Mouse (Mus musculus): Measurements from ENCODE around the gene B4galt3. TPM values are rescaled to one million over a fixed set of nuclear protein-coding genes. Genes with fewer than 3 reads are reported as not detected.

B4galt3 gene
- polyA plus RNA-seq, 1 experiment from 2014 or later = 74.9 TPM

GRCm38 (mm10) chr1:171257781-171258180 lies 12.3 kb upstream of the B4galt3 start:
- Histone ChIP-seq H3K27me3 (replicated peaks; ENCODE audit: control insufficient read depth, insufficient read depth, low read length) (no peaks in the 10 kb centered on the region), H3K9me3 (replicated peaks; ENCODE audit: control insufficient read depth, low read length) (no peaks in the 10 kb centered on the region), H3K9ac (ENCODE audit: low read length) (no peak overlapping the region), H3K4me1 (ENCODE audit: control insufficient read depth, insufficient read depth, low read length) (peaks cover 8% of the 10 kb centered on the region), H3K4me3 (ENCODE audit: low read depth, low read length) (no peak overlapping the region), H3K4me2 (ENCODE audit: low read length) (no peak overlapping the region), H3K27ac (ENCODE audit: low read depth, low read length) (no peak overlapping the region), H3K36me3 (ENCODE audit: control insufficient read depth, insufficient read depth, low read length) (no peaks in the 10 kb centered on the region)
- ATAC-seq (no peak), DNase-seq (ENCODE audit: low spot score) (no peak)
- 87% methylated on average over 9 of the region's 9 CpGs for WGBS

DNA sequence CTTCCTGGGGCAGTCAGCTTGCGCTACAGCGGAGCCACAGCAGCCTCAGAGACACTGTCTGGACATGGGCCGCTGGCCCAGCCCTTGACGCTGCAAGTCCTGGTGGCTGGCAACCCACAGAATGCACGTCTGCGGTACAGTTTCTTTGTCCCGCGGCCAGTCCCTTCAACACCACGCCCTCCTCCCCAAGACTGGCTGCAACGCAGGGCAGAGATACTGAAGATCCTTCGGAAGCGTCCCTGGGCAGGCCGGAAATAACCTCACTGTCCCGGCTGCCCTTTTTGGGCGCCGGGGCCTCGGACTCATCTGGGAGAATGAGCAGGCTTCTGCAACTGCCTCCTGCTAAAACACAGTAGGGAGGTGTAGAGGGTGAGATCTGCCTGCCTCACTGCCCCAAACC lies 11.2 kb upstream of the B4galt3 start:
- H3K9ac ChIP-seq (ENCODE audit: low read length) = no peak overlapping the region
- 83% methylated on average over 17 of the region's 17 CpGs for WGBS

DNA sequence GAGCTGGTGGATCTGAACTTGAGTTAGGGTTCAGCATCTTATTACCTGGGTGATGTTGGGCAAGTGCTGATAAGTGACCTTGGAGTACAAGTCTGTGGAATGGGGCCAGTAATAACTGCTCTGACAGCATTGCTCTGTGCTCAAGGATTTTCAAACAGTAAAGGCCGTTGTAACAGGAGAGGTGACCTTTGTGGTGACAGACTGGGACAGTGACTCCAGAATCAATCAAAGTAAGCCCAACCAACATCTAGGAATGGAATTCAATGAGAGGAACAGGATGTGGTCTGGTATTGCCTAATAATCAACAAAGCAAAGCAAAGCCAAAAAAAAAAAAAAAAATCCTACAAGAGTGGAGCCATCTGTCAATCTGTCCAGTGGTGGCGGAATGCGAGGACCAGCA lies 9.8 kb upstream of the B4galt3 start:
- DNase-seq (ENCODE audit: low spot score) = no peak

More for the DNA sequence above, 11.2 kb upstream of the B4galt3 start:
- H3K27ac ChIP-seq (ENCODE audit: low read depth, low read length) = no peak overlapping the region
- no peak overlapping the region for H3K4me2 ChIP-seq (ENCODE audit: low read length)
- ATAC-seq (no peak), DNase-seq (ENCODE audit: low spot score) (no peak)
- H3K27me3 ChIP-seq (replicated peaks; ENCODE audit: control insufficient read depth, insufficient read depth, low read length) = no peaks in the 10 kb centered on the region
- H3K4me1 ChIP-seq (ENCODE audit: control insufficient read depth, insufficient read depth, low read length) = peaks cover 10% of the 10 kb centered on the region
- no peak overlapping the region for H3K4me3 ChIP-seq (ENCODE audit: low read depth, low read length)
- no peaks in the 10 kb centered on the region for H3K9me3 ChIP-seq (replicated peaks; ENCODE audit: control insufficient read depth, low read length)
- no peaks in the 10 kb centered on the region for H3K36me3 ChIP-seq (ENCODE audit: control insufficient read depth, insufficient read depth, low read length)

GRCm38 (mm10) chr1:171262594-171263130 lies 7.5 kb upstream of the B4galt3 start:
- Histone ChIP-seq H3K9me3 (replicated peaks; ENCODE audit: control insufficient read depth, low read length) (no peaks in the 10 kb centered on the region), H3K27ac (ENCODE audit: low read depth, low read length) (peak overlapping the region; percentile 84), H3K9ac (ENCODE audit: low read length) (peak overlapping the region; percentile 36; the same call in 1 of the 2 replicates), H3K4me3 (ENCODE audit: low read depth, low read length) (peak overlapping the region; percentile 10), H3K4me1 (ENCODE audit: control insufficient read depth, insufficient read depth, low read length) (peaks cover 10% of the 10 kb centered on the region), H3K4me2 (ENCODE audit: low read length) (peak overlapping the region; percentile 51), H3K36me3 (ENCODE audit: control insufficient read depth, insufficient read depth, low read length) (no peaks in the 10 kb centered on the region), H3K27me3 (replicated peaks; ENCODE audit: control insufficient read depth, insufficient read depth, low read length) (no peaks in the 10 kb centered on the region)
- peak; percentile 92 for DNase-seq (ENCODE audit: low spot score)
- 3% methylated on average over 8 of the region's 8 CpGs for WGBS
- peak; percentile 73 for ATAC-seq

More for the DNA sequence above, 9.8 kb upstream of the B4galt3 start:
- no peaks in the 10 kb centered on the region for H3K36me3 ChIP-seq (ENCODE audit: control insufficient read depth, insufficient read depth, low read length)
- no peak overlapping the region for H3K4me3 ChIP-seq (ENCODE audit: low read depth, low read length)
- H3K4me1 ChIP-seq (ENCODE audit: control insufficient read depth, insufficient read depth, low read length) = peaks cover 10% of the 10 kb centered on the region
- no peak for ATAC-seq
- H3K9ac ChIP-seq (ENCODE audit: low read length) = no peak overlapping the region
- H3K27ac ChIP-seq (ENCODE audit: low read depth, low read length) = no peak overlapping the region
- no peaks in the 10 kb centered on the region for H3K27me3 ChIP-seq (replicated peaks; ENCODE audit: control insufficient read depth, insufficient read depth, low read length)
- WGBS = 82% methylated on average over 3 of the region's 3 CpGs
- no peaks in the 10 kb centered on the region for H3K9me3 ChIP-seq (replicated peaks; ENCODE audit: control insufficient read depth, low read length)
- H3K4me2 ChIP-seq (ENCODE audit: low read length) = no peak overlapping the region

GRCm38 (mm10) chr1:171263185-171263611 lies 6.9 kb upstream of the B4galt3 start:
- peaks cover 10% of the 10 kb centered on the region for H3K4me1 ChIP-seq (ENCODE audit: control insufficient read depth, insufficient read depth, low read length)
- no peaks in the 10 kb centered on the region for H3K27me3 ChIP-seq (replicated peaks; ENCODE audit: control insufficient read depth, insufficient read depth, low read length)
- H3K9me3 ChIP-seq (replicated peaks; ENCODE audit: control insufficient read depth, low read length) = no peaks in the 10 kb centered on the region
- H3K27ac ChIP-seq (ENCODE audit: low read depth, low read length) = peak overlapping the region; percentile 84
- WGBS = 12% methylated on average over 2 of the region's 2 CpGs
- H3K4me2 ChIP-seq (ENCODE audit: low read length) = peak overlapping the region; percentile 51
- DNase-seq (ENCODE audit: low spot score) = peak; percentile 95
- H3K36me3 ChIP-seq (ENCODE audit: control insufficient read depth, insufficient read depth, low read length) = no peaks in the 10 kb centered on the region
- ATAC-seq = peak; percentile 93
- no peak overlapping the region; the same call in 1 of the 2 replicates for H3K4me3 ChIP-seq (ENCODE audit: low read depth, low read length)
- no peak overlapping the region for H3K9ac ChIP-seq (ENCODE audit: low read length)

- DNase-seq (ENCODE audit: low spot score) (no peak), ATAC-seq (no peak; the same call in 1 of the 2 replicates)
- 68% methylated on average over 3 of the region's 3 CpGs for WGBS
- peaks cover 10% of the 10 kb centered on the region for H3K4me1 ChIP-seq (ENCODE audit: control insufficient read depth, insufficient read depth, low read length)
- H3K4me3 ChIP-seq (ENCODE audit: low read depth, low read length) = no peak overlapping the region
- H3K9ac ChIP-seq (ENCODE audit: low read length) = no peak overlapping the region
- no peaks in the 10 kb centered on the region for H3K27me3 ChIP-seq (replicated peaks; ENCODE audit: control insufficient read depth, insufficient read depth, low read length)
- no peaks in the 10 kb centered on the region for H3K9me3 ChIP-seq (replicated peaks; ENCODE audit: control insufficient read depth, low read length)
- H3K4me2 ChIP-seq (ENCODE audit: low read length) = peak overlapping the region; percentile 51
- H3K27ac ChIP-seq (ENCODE audit: low read depth, low read length) = peak overlapping the region; percentile 82
- no peaks in the 10 kb centered on the region for H3K36me3 ChIP-seq (ENCODE audit: control insufficient read depth, insufficient read depth, low read length)
Observed at GRCm38 (mm10) chr1:171263666-171264461, 6.3 kb upstream of the B4galt3 start.

DNA sequence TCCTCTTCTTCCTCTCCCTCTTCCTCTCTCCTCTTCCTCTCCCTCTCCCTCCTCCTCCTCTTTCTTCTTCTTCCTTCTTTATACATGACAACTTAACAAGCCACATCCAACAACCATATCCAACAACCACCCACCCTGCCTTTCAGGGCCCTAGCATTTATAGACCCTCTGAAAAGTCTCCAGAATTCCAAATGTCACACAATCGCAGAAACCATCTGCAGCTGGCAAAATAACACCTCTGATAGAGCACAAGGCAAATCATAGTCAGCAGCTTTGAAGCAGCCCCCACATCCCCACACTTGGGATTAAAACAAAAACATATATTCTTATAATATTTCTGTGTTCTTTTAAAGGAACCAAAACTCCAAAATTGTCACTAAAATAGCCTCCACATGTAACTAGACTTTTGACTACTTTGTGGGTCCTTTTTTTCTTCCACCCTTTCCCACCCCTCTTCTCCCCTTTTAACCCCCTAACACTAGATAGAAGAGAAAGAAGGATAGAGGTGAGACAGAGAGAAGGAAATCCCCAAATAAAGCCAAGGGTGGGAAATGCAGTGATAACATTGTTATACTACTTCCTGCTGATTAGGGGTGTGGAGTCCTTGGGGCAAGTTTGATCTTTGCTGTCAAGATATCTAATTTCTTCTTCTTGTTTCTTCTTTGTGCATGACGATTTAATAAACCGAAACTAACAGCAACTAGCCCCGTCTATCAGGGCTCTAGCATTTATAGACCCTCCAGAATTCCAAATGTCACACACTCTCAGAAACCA lies 4.0 kb upstream of the B4galt3 start:
- ATAC-seq (no peak), DNase-seq (ENCODE audit: low spot score) (no peak)
- Histone ChIP-seq H3K27ac (ENCODE audit: low read depth, low read length) (no peak overlapping the region), H3K27me3 (replicated peaks; ENCODE audit: control insufficient read depth, insufficient read depth, low read length) (no peaks in the 10 kb centered on the region), H3K4me1 (ENCODE audit: control insufficient read depth, insufficient read depth, low read length) (peaks cover 18% of the 10 kb centered on the region), H3K4me3 (ENCODE audit: low read depth, low read length) (no peak overlapping the region), H3K4me2 (ENCODE audit: low read length) (no peak overlapping the region), H3K9me3 (replicated peaks; ENCODE audit: control insufficient read depth, low read length) (no peaks in the 10 kb centered on the region), H3K36me3 (ENCODE audit: control insufficient read depth, insufficient read depth, low read length) (no peaks in the 10 kb centered on the region), H3K9ac (ENCODE audit: low read length) (no peak overlapping the region)
- 77% methylated on average over 4 of the region's 4 CpGs for WGBS

- Histone ChIP-seq H3K9ac (ENCODE audit: low read length) (no peak overlapping the region), H3K27me3 (replicated peaks; ENCODE audit: control insufficient read depth, insufficient read depth, low read length) (no peaks in the 10 kb centered on the region), H3K27ac (ENCODE audit: low read depth, low read length) (no peak overlapping the region), H3K4me3 (ENCODE audit: low read depth, low read length) (no peak overlapping the region), H3K4me2 (ENCODE audit: low read length) (no peak overlapping the region), H3K9me3 (replicated peaks; ENCODE audit: control insufficient read depth, low read length) (no peaks in the 10 kb centered on the region), H3K36me3 (ENCODE audit: control insufficient read depth, insufficient read depth, low read length) (peaks cover 16% of the 10 kb centered on the region), H3K4me1 (ENCODE audit: control insufficient read depth, insufficient read depth, low read length) (peaks cover 15% of the 10 kb centered on the region; the same call in 1 of the 2 replicates)
- 63% methylated on average over 1 of the region's 1 CpGs for WGBS
- DNase-seq (ENCODE audit: low spot score) (no peak), ATAC-seq (no peak)
Observed at GRCm38 (mm10) chr1:171268341-171268740, 1.8 kb upstream of the B4galt3 start.

Measured in forebrain, embryonic 14.5 days (tissue).